Mouse (Mus musculus) right cerebral cortex, adult 18-20 months (tissue): ENCODE measurements around the gene Galnt18.

ENCODE experiments used
- DNase-seq: peaks from one replicate; pipeline ENCODE4 v3.0.0; 2022; ENCODE audit warnings: mixed read lengths

Gene Galnt18

GRCm38 (mm10) chr7:111779504-111780242, at the start of gene Galnt18:
TSS of gene Galnt18 (minus strand) at chr7:111779977.
- peak; percentile 96 for DNase-seq

GRCm38 (mm10) chr7:111827337-111827736, 47.6 kb upstream of the Galnt18 start:
- DNase-seq, result no peak

GRCm38 (mm10) chr7:111813093-111813492, 33.3 kb upstream of the Galnt18 start:
- DNase-seq, result peak; percentile 18

- no peak for DNase-seq
These were observed 31.3 kb upstream of the Galnt18 start for GRCm38 (mm10) chr7:111811036-111811435.

GRCm38 (mm10) chr7:111809796-111810195, 30.0 kb upstream of the Galnt18 start:
- DNase-seq, result no peak

- DNase-seq, result no peak
These were observed 26.3 kb upstream of the Galnt18 start for GRCm38 (mm10) chr7:111806083-111806482.

GRCm38 (mm10) chr7:111804646-111805045, 24.9 kb upstream of the Galnt18 start:
- DNase-seq, result no peak

GRCm38 (mm10) chr7:111800785-111801184, 21.0 kb upstream of the Galnt18 start:
- DNase-seq, result no peak

- DNase-seq, result no peak
These were observed 20.3 kb upstream of the Galnt18 start for GRCm38 (mm10) chr7:111800120-111800519.

GRCm38 (mm10) chr7:111799021-111799420, 19.2 kb upstream of the Galnt18 start:
- DNase-seq, result no peak

- DNase-seq, result no peak
These were observed 17.7 kb upstream of the Galnt18 start for GRCm38 (mm10) chr7:111797337-111798010.

GRCm38 (mm10) chr7:111795059-111795458, 15.3 kb upstream of the Galnt18 start:
- no peak for DNase-seq

- DNase-seq, result no peak
These were observed 12.4 kb upstream of the Galnt18 start for GRCm38 (mm10) chr7:111792154-111792553.

GRCm38 (mm10) chr7:111791347-111791746, 11.6 kb upstream of the Galnt18 start:
- no peak for DNase-seq

- no peak for DNase-seq
These were observed 8.1 kb upstream of the Galnt18 start for GRCm38 (mm10) chr7:111787921-111788320.

- peak; percentile 81 for DNase-seq
These were observed 5.7 kb upstream of the Galnt18 start for GRCm38 (mm10) chr7:111785478-111785877.

- peak; percentile 67 for DNase-seq
These were observed 2.3 kb upstream of the Galnt18 start for GRCm38 (mm10) chr7:111782126-111782525.

GRCm38 (mm10) chr7:111781316-111781715, 1.5 kb upstream of the Galnt18 start:
- no peak for DNase-seq

GRCm38 (mm10) chr7:111778789-111779503, 831 bp downstream of the Galnt18 start:
- peak; percentile 39 for DNase-seq

- no peak for DNase-seq
These were observed 1.6 kb downstream of the Galnt18 start for GRCm38 (mm10) chr7:111778212-111778611.

GRCm38 (mm10) chr7:111777186-111777585, 2.6 kb downstream of the Galnt18 start:
- no peak for DNase-seq

- DNase-seq, result no peak
These were observed 3.6 kb downstream of the Galnt18 start for GRCm38 (mm10) chr7:111776160-111776559.

GRCm38 (mm10) chr7:111772398-111772797, 7.4 kb downstream of the Galnt18 start:
- no peak for DNase-seq
